Mouse (Mus musculus) limb, embryonic 10.5 days (tissue): ENCODE measurements at regions not wholly inside any gene's neighbourhood (a gene's known extent, or its start where the extent isn't known, plus 50 kb on each side); places are given as distances from the start of the nearest gene placed in this dataset.
A peak's percentile ranks its signal among the peaks of the same experiment; 100 is the strongest.

ENCODE experiments used
- DNase-seq: peaks from one replicate; pipeline ENCODE4 v3.0.0-alpha.2; 2017; ENCODE audit warnings: low spot score
- H3K27ac ChIP-seq: fragments of 300-500 bp; sonication (generic); 2 replicates; pipeline ENCODE4 v1.5.1; 2016; ENCODE audit warnings: mild to moderate bottlenecking
- H3K27me3 ChIP-seq: fragments of 300-500 bp; sonication (generic); 2 replicates; pipeline ENCODE4 v1.6.1; 2016; ENCODE audit warnings: low read depth, mild to moderate bottlenecking; ENCODE audit not compliant: poor library complexity, severe bottlenecking
- H3K36me3 ChIP-seq: fragments of 300-500 bp; sonication (generic); 2 replicates; pipeline ENCODE4 v1.6.1; 2016; ENCODE audit warnings: mild to moderate bottlenecking, moderate library complexity
- H3K4me1 ChIP-seq: fragments of 300-500 bp; sonication (generic); 2 replicates; pipeline ENCODE4 v1.6.1; 2016
- H3K4me3 ChIP-seq: fragments of 300-500 bp; sonication (generic); 2 replicates; pipeline ENCODE4 v1.5.1; 2016; ENCODE audit warnings: mild to moderate bottlenecking, moderate library complexity
- H3K9me3 ChIP-seq: fragments of 300-500 bp; sonication (generic); replicated peaks from 2 replicates; pipeline ENCODE4 v1.6.1; 2016; ENCODE audit warnings: mild to moderate bottlenecking
- WGBS: fragments of 180-500 bp; shearing (Covaris S2); methylation state at CpG from one replicate; pipeline ENCODE4 v1.1.7; 2016; 5-methylcytosine and 5-hydroxymethylcytosine counted together

DNA sequence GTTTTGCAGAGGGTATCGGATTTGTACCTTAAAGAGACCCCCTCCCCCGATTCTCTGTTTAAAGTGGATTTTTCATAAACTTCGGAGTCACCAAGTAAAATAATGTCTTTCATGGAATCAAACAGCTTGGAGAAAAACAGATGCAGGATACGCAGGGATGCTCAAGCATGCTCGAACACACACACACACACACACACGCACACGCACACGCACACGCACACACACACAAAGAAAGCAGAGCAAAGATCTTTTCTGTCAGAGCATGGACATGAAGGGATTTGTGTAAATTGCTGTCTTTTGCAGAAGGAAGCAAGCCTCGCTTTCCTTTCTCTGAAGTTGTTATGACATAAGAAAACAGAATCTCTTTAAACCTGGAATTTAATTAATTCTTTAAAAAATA, 178.2 kb downstream of the Tfap2c start:
- no peak for DNase-seq
- peak overlapping the region; percentile 53 for H3K4me3 ChIP-seq
- H3K36me3 ChIP-seq: no peaks in the 10 kb centered on the region
- H3K27ac ChIP-seq: peak overlapping the region; percentile 66
- peaks cover 58% of the 10 kb centered on the region for H3K4me1 ChIP-seq
- H3K27me3 ChIP-seq: peaks cover 60% of the 10 kb centered on the region
- H3K9me3 ChIP-seq: no peaks in the 10 kb centered on the region
- whole genome bisulfite sequencing: 18% methylated on average over 10 of the region's 10 CpGs

DNA sequence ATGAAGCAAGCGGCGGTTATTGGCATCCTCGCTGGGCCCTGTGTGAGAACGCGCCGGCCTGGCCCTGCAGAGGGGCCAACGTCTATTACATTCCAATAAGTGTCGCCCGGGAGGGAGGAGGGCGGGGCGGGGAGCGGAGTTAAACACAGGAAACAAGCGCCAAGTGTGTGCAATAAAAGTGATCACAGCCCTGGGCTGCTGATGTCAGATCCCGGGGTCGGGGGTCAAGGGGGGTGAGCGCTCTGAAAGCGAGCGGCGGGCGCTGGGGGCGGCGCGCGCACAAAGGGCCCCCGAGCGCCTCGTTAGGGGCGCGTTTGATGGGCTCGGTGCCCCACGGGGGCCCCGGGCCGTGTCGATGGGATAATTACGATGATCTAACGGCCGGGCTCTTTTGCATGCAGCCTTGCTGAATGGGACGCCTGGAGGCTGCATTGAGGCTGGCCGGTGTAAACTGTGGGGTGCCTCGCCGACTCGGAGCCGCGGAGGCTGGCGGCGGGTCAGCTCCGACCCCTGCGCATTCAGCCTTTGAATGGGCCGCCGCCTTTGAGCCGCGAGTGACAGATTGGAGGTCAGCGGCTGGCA, 178.9 kb downstream of the Tfap2c start:
- DNase-seq: peak; percentile 91
- H3K27me3 ChIP-seq: peaks cover 68% of the 10 kb centered on the region
- H3K36me3 ChIP-seq: no peaks in the 10 kb centered on the region
- WGBS: under 1% methylated on average over 53 of the region's 53 CpGs
- no peaks in the 10 kb centered on the region for H3K9me3 ChIP-seq
- peak overlapping the region; percentile 53 for H3K4me3 ChIP-seq
- peak overlapping the region; percentile 81 for H3K27ac ChIP-seq
- peaks cover 66% of the 10 kb centered on the region for H3K4me1 ChIP-seq

GRCm38 (mm10) chr2:172729151-172729550, 179.8 kb downstream of the Tfap2c start:
- Histone ChIP-seq H3K36me3 (no peaks in the 10 kb centered on the region), H3K4me3 (peak overlapping the region; percentile 53), H3K27me3 (peaks cover 76% of the 10 kb centered on the region), H3K27ac (peak overlapping the region; percentile 81), H3K9me3 (no peaks in the 10 kb centered on the region), H3K4me1 (peaks cover 73% of the 10 kb centered on the region)
- 37% methylated on average over 4 of the region's 4 CpGs for WGBS
- DNase-seq: no peak

DNA sequence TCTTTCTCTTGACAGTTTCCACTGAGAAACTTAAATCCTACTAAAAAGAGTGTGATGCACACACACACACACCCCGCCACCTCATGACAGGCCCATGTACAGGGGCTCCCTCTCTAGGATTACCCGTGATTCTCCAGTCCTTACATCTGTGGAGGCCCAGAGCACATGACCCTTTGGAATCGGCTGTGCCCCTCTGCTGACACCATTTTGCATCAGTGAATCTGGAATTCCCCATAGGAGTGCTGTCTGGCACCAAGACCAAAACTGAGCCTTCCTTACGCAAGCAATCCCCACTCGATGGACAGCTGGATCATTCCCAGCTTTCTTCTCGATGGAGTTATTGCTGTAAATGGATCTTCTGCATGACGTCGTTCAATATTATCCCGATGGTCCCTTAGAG, 180.3 kb downstream of the Tfap2c start:
- H3K27ac ChIP-seq: 0 out of 2 replicates have a peak overlapping the region, but pooled peaks have one; percentile 81
- H3K4me3 ChIP-seq: no peak overlapping the region
- no peak for DNase-seq
- no peaks in the 10 kb centered on the region for H3K9me3 ChIP-seq
- 70% methylated on average over 9 of the region's 9 CpGs for WGBS
- H3K36me3 ChIP-seq: no peaks in the 10 kb centered on the region
- peaks cover 75% of the 10 kb centered on the region for H3K4me1 ChIP-seq
- H3K27me3 ChIP-seq: peaks cover 81% of the 10 kb centered on the region

DNA sequence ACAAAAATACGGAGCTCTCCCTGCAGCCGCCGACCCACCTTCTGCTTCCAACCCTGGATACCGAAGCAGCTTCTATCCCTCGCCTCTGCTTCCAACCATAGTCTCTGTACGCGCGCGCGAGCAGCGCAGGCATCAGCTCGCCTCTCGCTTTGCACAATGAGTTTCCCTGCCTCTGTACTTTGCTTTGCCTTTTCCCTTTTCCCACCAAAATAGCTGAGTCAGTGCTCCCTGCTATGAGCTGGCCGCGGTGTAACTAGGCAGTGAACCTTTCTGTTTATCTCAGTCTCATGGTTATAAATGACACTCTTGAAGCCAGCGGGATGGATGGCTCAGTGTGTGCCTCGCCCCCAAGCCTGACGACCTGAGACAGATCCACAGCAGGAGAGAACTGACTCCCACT, 182.0 kb downstream of the Tfap2c start:
- 2% methylated on average over 18 of the region's 18 CpGs for WGBS
- H3K9me3 ChIP-seq: no peaks in the 10 kb centered on the region
- H3K27me3 ChIP-seq: peaks cover 87% of the 10 kb centered on the region
- 0 out of 2 replicates have a peak overlapping the region, but pooled peaks have one; percentile 34 for H3K27ac ChIP-seq
- H3K4me3 ChIP-seq: peak overlapping the region; percentile 29
- no peak for DNase-seq
- no peaks in the 10 kb centered on the region for H3K36me3 ChIP-seq
- H3K4me1 ChIP-seq: peaks cover 84% of the 10 kb centered on the region

GRCm38 (mm10) chr2:172732453-172733210, 183.2 kb downstream of the Tfap2c start:
- 0 out of 2 replicates have a peak overlapping the region, but pooled peaks have one; percentile 9 for H3K4me3 ChIP-seq
- WGBS: 6% methylated on average over 19 of the region's 19 CpGs

DNA sequence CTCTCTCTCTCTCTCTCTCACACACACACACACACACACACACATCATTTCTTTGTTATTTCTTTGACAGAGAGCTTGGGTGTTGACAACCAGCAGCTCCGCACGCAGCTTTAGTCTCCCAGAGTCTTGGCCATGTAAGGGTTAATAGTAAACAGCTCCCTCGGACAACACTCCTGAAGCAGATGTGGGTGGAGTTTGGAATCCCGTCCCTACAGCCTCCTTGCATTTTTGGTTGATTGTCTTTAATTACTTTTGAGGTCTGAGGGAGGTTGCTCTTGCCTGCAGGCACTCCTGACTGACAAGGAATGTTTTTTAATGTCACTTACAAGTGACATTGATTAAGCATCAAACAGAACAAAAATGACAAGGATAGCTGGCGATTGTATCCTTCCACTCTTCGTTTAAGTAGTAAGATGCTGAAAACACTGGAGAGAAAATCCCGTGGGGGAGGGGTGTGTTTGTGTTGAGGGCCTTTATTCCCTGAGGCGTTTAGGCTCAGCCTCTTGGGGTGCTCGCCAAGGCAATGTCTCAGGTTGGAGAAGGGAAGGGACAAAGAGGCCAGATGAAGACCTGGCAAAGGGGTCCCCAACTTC, 184.1 kb downstream of the Tfap2c start:
- Histone ChIP-seq H3K4me1 (peaks cover 78% of the 10 kb centered on the region), H3K27ac (peak overlapping the region; percentile 28; the same call in 1 of the 2 replicates), H3K27me3 (peaks cover 86% of the 10 kb centered on the region), H3K36me3 (no peaks in the 10 kb centered on the region), H3K9me3 (no peaks in the 10 kb centered on the region), H3K4me3 (peak overlapping the region; percentile 21)
- WGBS: 1% methylated on average over 9 of the region's 9 CpGs
- no peak for DNase-seq

More at GRCm38 (mm10) chr2:172732453-172733210, 183.2 kb downstream of the Tfap2c start:
- Histone ChIP-seq H3K4me1 (peaks cover 78% of the 10 kb centered on the region), H3K27ac (peak overlapping the region; percentile 28; the same call in 1 of the 2 replicates), H3K36me3 (no peaks in the 10 kb centered on the region), H3K9me3 (no peaks in the 10 kb centered on the region), H3K27me3 (peaks cover 84% of the 10 kb centered on the region)
- no peak for DNase-seq

DNA sequence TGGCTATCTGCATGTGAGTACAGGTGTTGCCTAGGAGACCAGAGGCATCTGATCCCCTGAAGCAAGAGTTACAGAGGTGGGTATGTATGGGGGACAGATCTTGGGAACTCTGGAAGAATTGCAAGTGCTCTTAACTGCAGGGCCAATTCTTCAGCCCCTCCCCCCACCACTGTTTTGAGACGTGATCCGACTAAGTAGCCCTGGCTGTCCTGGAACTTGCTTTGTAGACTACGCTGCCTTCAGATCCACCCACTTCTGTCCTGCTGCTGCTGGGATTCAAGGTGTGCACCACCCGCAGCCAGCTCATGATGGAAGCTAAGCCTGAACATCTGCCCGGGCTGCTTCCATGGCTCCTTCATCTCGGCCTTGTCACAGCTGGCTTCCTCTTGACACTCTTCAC, 186.2 kb downstream of the Tfap2c start:
- H3K27me3 ChIP-seq: peaks cover 75% of the 10 kb centered on the region
- peak overlapping the region; percentile 32; the same call in 1 of the 2 replicates for H3K27ac ChIP-seq
- no peaks in the 10 kb centered on the region for H3K9me3 ChIP-seq
- H3K36me3 ChIP-seq: no peaks in the 10 kb centered on the region
- 11% methylated on average over 6 of the region's 6 CpGs for WGBS
- DNase-seq: no peak
- H3K4me1 ChIP-seq: peaks cover 84% of the 10 kb centered on the region
- H3K4me3 ChIP-seq: no peak overlapping the region

DNA sequence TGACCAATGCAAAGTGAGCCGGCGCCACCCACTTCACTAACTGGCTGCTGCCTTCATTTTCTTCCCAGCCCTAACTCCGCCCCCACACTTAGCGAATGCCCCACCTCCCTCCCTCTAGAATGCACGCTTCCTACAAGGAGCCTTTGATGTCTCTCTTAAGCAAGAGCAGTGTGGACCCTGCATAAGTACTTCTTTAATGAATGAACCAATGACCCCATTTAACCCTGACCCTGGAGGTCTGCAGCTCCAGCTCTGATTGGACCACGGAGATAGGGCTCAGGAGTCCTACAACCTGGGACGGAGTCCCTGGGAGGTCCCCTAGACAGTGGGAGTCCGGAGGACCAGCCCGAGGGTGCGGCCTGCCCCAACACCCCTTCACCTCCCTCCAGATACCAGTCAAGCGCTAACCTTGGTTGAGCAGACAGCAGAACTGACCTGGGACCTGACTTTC, 189.7 kb downstream of the Tfap2c start:
- H3K9me3 ChIP-seq: no peaks in the 10 kb centered on the region
- peaks cover 48% of the 10 kb centered on the region for H3K27me3 ChIP-seq
- no peaks in the 10 kb centered on the region for H3K36me3 ChIP-seq
- H3K27ac ChIP-seq: peak overlapping the region; percentile 87
- H3K4me3 ChIP-seq: peak overlapping the region; percentile 41
- 2% methylated on average over 11 of the region's 11 CpGs for WGBS
- DNase-seq: peak; percentile 70
- peaks cover 58% of the 10 kb centered on the region for H3K4me1 ChIP-seq

- Histone ChIP-seq H3K4me3 (peak overlapping the region; percentile 41), H3K4me1 (peaks cover 58% of the 10 kb centered on the region), H3K27me3 (peaks cover 44% of the 10 kb centered on the region; the same call in 1 of the 2 replicates), H3K9me3 (no peaks in the 10 kb centered on the region), H3K36me3 (no peaks in the 10 kb centered on the region), H3K27ac (peak overlapping the region; percentile 87)
- peak; percentile 78 for DNase-seq
- WGBS: 4% methylated on average over 19 of the region's 19 CpGs
Observed at GRCm38 (mm10) chr2:172739529-172739928, 190.1 kb downstream of the Tfap2c start.

DNA sequence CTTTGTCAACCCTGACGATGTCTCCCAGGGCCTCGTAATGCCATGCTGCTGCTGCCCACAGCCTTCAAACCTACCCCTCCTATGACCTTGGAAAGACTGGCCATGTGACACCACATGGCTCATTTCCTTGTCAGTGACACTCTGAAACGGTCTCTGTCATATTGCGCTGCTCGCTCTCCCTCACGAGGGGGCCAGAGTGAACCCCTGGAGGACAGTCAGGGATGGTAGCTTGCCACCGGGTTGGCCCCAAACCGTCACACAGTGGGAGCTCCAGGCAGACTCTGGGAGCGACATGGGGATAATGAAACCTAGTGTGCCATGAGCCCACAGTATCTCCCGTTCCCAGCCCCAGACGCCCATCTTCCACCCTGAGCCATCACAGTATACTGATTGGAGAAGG, 188.8 kb downstream of the Bmp7 start:
- Histone ChIP-seq H3K9me3 (no peaks in the 10 kb centered on the region), H3K4me3 (no peak overlapping the region), H3K36me3 (no peaks in the 10 kb centered on the region), H3K27ac (peak overlapping the region; percentile 53), H3K4me1 (peaks cover 42% of the 10 kb centered on the region), H3K27me3 (peaks cover 13% of the 10 kb centered on the region)
- DNase-seq: no peak
- 84% methylated on average over 11 of the region's 11 CpGs for WGBS

DNA sequence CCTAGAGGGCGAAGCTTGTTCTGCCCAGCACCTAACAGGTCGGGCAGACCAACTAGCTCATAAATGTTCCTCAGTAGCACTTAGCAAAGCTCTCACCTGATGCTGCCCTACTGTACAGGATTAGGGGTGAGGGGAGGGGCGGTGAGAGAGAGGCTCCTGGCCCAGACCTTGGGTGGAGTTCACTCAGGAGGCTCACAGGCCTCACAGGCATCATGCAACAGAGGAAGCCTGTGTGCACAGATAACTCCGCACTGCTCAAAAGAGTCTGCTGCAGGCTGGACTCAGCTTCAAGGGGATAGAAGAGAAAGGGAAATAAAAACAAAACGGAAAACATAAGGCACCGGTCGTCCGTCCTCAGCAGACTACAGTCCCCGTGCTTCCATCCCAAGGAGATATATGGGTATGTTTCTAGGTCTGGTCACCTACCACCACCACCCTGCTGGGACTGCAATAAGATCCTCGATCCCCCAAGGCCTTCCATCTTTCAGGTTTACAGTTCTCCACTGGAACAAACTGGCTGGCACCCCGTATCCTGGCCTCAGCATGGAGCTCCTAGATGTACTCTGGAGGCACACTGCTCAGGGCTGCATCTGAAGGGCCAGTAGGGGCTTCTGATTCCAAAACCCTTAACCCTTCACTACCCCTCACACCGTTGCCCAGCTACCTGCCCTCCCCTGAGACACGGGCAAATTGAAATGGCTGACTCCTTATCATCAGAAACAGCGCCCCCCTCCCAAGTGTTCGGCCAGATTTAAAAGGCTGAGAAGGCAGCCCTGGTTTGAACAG, 184.2 kb downstream of the Bmp7 start:
- no peak for DNase-seq
- Histone ChIP-seq H3K27ac (peak overlapping the region; percentile 53; the same call in 1 of the 2 replicates), H3K4me1 (peaks cover 74% of the 10 kb centered on the region), H3K27me3 (peaks cover 51% of the 10 kb centered on the region), H3K9me3 (no peaks in the 10 kb centered on the region), H3K36me3 (no peaks in the 10 kb centered on the region), H3K4me3 (no peak overlapping the region)
- WGBS: 44% methylated on average over 15 of the region's 15 CpGs
